8 mouse cellular contexts compared by ENCODE assay signal in the genomic region with DNA sequence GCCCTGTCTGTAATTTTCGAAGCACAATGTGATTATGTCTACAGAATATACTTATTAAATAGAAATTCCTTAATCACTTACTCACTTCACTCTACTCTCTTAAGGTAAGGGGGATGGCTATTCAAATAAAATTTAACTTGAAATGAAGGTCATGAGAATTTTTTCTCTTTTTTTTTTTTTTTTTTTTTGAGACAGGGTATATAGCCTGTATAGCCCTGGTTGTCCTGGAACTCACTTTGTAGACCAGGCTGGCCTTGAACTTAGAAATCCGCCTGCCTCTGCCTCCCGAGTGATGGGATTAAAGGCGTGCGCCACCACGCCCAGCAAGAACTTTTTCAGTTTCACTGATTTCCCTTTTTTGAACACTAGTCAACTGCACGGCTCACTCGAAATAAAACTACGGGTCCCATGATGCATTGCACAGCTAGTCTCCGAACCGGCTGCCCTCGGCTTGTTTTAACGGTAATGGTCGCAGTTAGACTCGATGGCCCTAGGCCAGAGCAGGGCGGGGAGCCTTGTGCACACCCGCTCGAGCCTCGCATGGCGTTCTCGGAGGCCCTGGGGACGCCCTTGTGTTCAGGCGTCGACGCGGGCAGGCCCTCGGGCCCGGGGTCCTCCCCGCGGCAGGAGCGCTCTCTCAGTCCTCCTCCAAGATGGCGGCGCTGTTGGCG. TPM values are rescaled to one million over a fixed set of nuclear protein-coding genes. Genes with fewer than 3 reads are reported as not detected.
DNase-seq lines count a peak whose midpoint lies in the region; ATAC-seq and TF ChIP-seq lines count a peak whose summit lies in the region.

A gene (plus strand): TSS at position 443 of the 671 bp plus-strand sequence.

- peak within 1 kb of the TSS; percentile 80 for H3K27ac ChIP-seq in ES-E14 (ENCODE audit: insufficient read depth, low read depth, low read length, poor library complexity, severe bottlenecking)
- peak within 1 kb of the TSS; percentile 97 for H3K27ac ChIP-seq in forebrain, embryonic 12.5 days
- H3K27ac ChIP-seq in heart, embryonic 16.5 days (ENCODE audit: low read length): peak within 1 kb of the TSS; percentile 92
- peak within 1 kb of the TSS; percentile 91 for H3K27ac ChIP-seq in liver, embryonic 13.5 days
- H3K27ac ChIP-seq in stomach, embryonic 14.5 days (ENCODE audit: low read length): peak within 1 kb of the TSS; percentile 85

- peaks cover 0 to 3% of the 10 kb centered on the region in 2 experiments; a peak in 1 of 4 replicates for H3K4me1 ChIP-seq in ES-E14 (ENCODE audit: control insufficient read depth in 2 of 2, insufficient read depth in 2 of 2, low read length in 2 of 2, poor library complexity in 1 of 2)
- peaks cover 6% of the 10 kb centered on the region for H3K4me1 ChIP-seq in forebrain, embryonic 12.5 days
- peaks cover 6% of the 10 kb centered on the region; the same call in 1 of the 2 replicates for H3K4me1 ChIP-seq in heart, embryonic 16.5 days (ENCODE audit: control insufficient read depth, insufficient read depth, low read length)
- peaks cover 41% of the 10 kb centered on the region for H3K4me1 ChIP-seq in liver, embryonic 13.5 days (replicated peaks)
- H3K4me1 ChIP-seq in stomach, embryonic 14.5 days (ENCODE audit: control insufficient read depth, insufficient read depth, low read length): 0 out of 2 replicates have a peak, but pooled peaks cover 4% of the 10 kb centered on the region

- H3K4me2 ChIP-seq in forebrain, embryonic 12.5 days: peak within 1 kb of the TSS; percentile 79
- H3K4me2 ChIP-seq in heart, embryonic 16.5 days (ENCODE audit: low read depth, low read length): peak within 1 kb of the TSS; percentile 96
- peak within 1 kb of the TSS; percentile 97 for H3K4me2 ChIP-seq in liver, embryonic 13.5 days
- peak within 1 kb of the TSS; percentile 84 for H3K4me2 ChIP-seq in stomach, embryonic 14.5 days (replicated peaks; ENCODE audit: low read depth, low read length)

- H3K27me3 ChIP-seq in forebrain, embryonic 12.5 days: no peaks in the 10 kb centered on the region
- H3K27me3 ChIP-seq in heart, embryonic 16.5 days (ENCODE audit: control insufficient read depth, insufficient read depth, low read length): no peaks in the 10 kb centered on the region
- H3K27me3 ChIP-seq in liver, embryonic 13.5 days: no peaks in the 10 kb centered on the region
- H3K27me3 ChIP-seq in stomach, embryonic 14.5 days (ENCODE audit: control insufficient read depth, insufficient read depth, low read length): no peaks in the 10 kb centered on the region

- in situ Hi-C loops in ES-E14 (cut with MboI; ENCODE audit: low sequenced_read_pairs in 2 of 2, unreplicated experiment in 2 of 2): no loop called here

- no peaks in the 10 kb centered on the region for H3K36me3 ChIP-seq in ES-E14 (ENCODE audit: control insufficient read depth, insufficient read depth, low read length, poor library complexity, severe bottlenecking)
- no peaks in the 10 kb centered on the region for H3K36me3 ChIP-seq in forebrain, embryonic 12.5 days (replicated peaks)
- no peaks in the 10 kb centered on the region for H3K36me3 ChIP-seq in heart, embryonic 16.5 days (ENCODE audit: control insufficient read depth, insufficient read depth)
- H3K36me3 ChIP-seq in liver, embryonic 13.5 days: no peaks in the 10 kb centered on the region
- H3K36me3 ChIP-seq in stomach, embryonic 14.5 days (ENCODE audit: control insufficient read depth, insufficient read depth, low read length): no peaks in the 10 kb centered on the region

- no peaks in the 10 kb centered on the region for H3K9me3 ChIP-seq in ES-E14 (ENCODE audit: control insufficient read depth, insufficient read depth, low read depth, low read length)
- no peaks in the 10 kb centered on the region for H3K9me3 ChIP-seq in forebrain, embryonic 12.5 days
- H3K9me3 ChIP-seq in heart, embryonic 16.5 days (replicated peaks; ENCODE audit: control insufficient read depth, low read length): no peaks in the 10 kb centered on the region
- H3K9me3 ChIP-seq in liver, embryonic 13.5 days (replicated peaks): no peaks in the 10 kb centered on the region
- H3K9me3 ChIP-seq in stomach, embryonic 14.5 days (ENCODE audit: control insufficient read depth, low read depth, low read length): no peaks in the 10 kb centered on the region

- ATAC-seq in forebrain, embryonic 12.5 days (ENCODE audit: low FRiP score): peak; percentile 92
- peak; percentile 89 for ATAC-seq in heart, embryonic 16.5 days (replicated peaks; ENCODE audit: extremely low read depth, insufficient read depth, low FRiP score)
- peak; percentile 93 for ATAC-seq in liver, embryonic 13.5 days (ENCODE audit: low read depth)
- peak; percentile 90 for ATAC-seq in stomach, embryonic 14.5 days (ENCODE audit: insufficient number of reproducible peaks, insufficient read depth, low FRiP score, low read depth)

- WGBS in forebrain, embryonic 12.5 days: 3% methylated on average over 34 of the region's 34 CpGs
- 3% methylated on average over 34 of the region's 34 CpGs for WGBS in heart, embryonic 16.5 days
- WGBS in liver, embryonic 13.5 days (ENCODE audit: insufficient replicate concordance): 3% methylated on average over 32 of the region's 34 CpGs
- WGBS in stomach, embryonic 14.5 days: 3% methylated on average over 34 of the region's 34 CpGs

- H3K4me3 ChIP-seq in ES-E14 (ENCODE audit: insufficient read depth in 1 of 2, low read depth in 1 of 2, low read length in 2 of 2, poor library complexity in 1 of 2, severe bottlenecking in 1 of 2): peak within 1 kb of the TSS; percentile 77 to 84
- H3K4me3 ChIP-seq in forebrain, embryonic 12.5 days (replicated peaks): peak within 1 kb of the TSS; percentile 81
- H3K4me3 ChIP-seq in heart, embryonic 16.5 days (ENCODE audit: low read length): peak within 1 kb of the TSS; percentile 73
- peak within 1 kb of the TSS; percentile 91 for H3K4me3 ChIP-seq in liver, embryonic 13.5 days (replicated peaks)
- peak within 1 kb of the TSS; percentile 89 for H3K4me3 ChIP-seq in stomach, embryonic 14.5 days (ENCODE audit: low read depth, low read length)

- peak within 1 kb of the TSS; percentile 87 for H3K9ac ChIP-seq in ES-E14 (ENCODE audit: insufficient read depth, low read depth, low read length, poor library complexity, severe bottlenecking)
- peak within 1 kb of the TSS; percentile 92 for H3K9ac ChIP-seq in forebrain, embryonic 12.5 days
- peak within 1 kb of the TSS; percentile 85 for H3K9ac ChIP-seq in heart, embryonic 16.5 days (ENCODE audit: low read length)
- peak within 1 kb of the TSS; percentile 91 for H3K9ac ChIP-seq in liver, embryonic 13.5 days
- peak within 1 kb of the TSS; percentile 94 for H3K9ac ChIP-seq in stomach, embryonic 14.5 days (replicated peaks; ENCODE audit: low read depth, low read length)

- DNase-seq in ES-E14 (ENCODE audit: low read depth, low spot score): peak; percentile 65
- DNase-seq in c-Kit-positive CD71-positive TER-119-positive erythroid progenitor cells, embryonic 14.5 days (ENCODE audit: low spot score): peak; percentile 80
- peak; percentile 78 to 87 for DNase-seq in kidney, postnatal 25 days
- DNase-seq in liver, embryonic 13.5 days: peak; percentile 78
- DNase-seq in natural killer cell, adult 2 months (ENCODE audit: low spot score in 2 of 2): peak; percentile 80 to 88

TF ChIP-seq in ES-E14, 5 proteins besides CTCF, POLR2A, EP300 and RAD21:
- TF ChIP-seq CHD2 (IDR thresholded peaks at IDR 0.05; ENCODE audit: low read depth, low read length) (no peak), HCFC1 (IDR thresholded peaks at IDR 0.05; ENCODE audit: borderline replicate concordance, insufficient read depth, low read length) (peak; percentile 92), ZNF384 (IDR thresholded peaks at IDR 0.05; ENCODE audit: low read depth, low read length) (peak; percentile 76)

RNA-seq across cellular contexts. Expression of the gene that starts here (rescaled TPM):
- total RNA-seq in ES-E14 (2012; rRNA removed): 108 and 117 TPM in 2 replicates
- polyA plus RNA-seq in forebrain, embryonic 12.5 days (2016; fragmentation: Nextera tagmentation; extraction: Ambion mirVana): 58.6 and 62.0 TPM in 2 replicates
- polyA plus RNA-seq in heart, embryonic 16.5 days (2015; fragmentation: Nextera tagmentation; extraction: Ambion mirVana): 23.0 and 24.4 TPM in 2 replicates
- polyA plus RNA-seq in liver, embryonic 13.5 days (2015; fragmentation: Nextera tagmentation; extraction: Ambion mirVana): 22.0 and 28.2 TPM in 2 replicates
- polyA plus RNA-seq in stomach, embryonic 14.5 days (2014; fragmentation: Nextera tagmentation; extraction: Ambion mirVana): 42.3 and 46.7 TPM in 2 replicates

Comparison
In these comparisons a context has a peak if more than half of its experiments do, and no peak if none do; other contexts are left out.
1. Peak in every context shown above with its lines: DNase-seq, ATAC-seq, H3K4me3 ChIP-seq and H3K27ac ChIP-seq.